Mouse (Mus musculus): Measurements from ENCODE around the gene Kif5a. TPM values are rescaled to one million over a fixed set of nuclear protein-coding genes. Genes with fewer than 3 reads are reported as not detected.

Gene Kif5a
- polyA plus RNA-seq, 1 experiment from 2014 or later, result 6.7 TPM

DNA sequence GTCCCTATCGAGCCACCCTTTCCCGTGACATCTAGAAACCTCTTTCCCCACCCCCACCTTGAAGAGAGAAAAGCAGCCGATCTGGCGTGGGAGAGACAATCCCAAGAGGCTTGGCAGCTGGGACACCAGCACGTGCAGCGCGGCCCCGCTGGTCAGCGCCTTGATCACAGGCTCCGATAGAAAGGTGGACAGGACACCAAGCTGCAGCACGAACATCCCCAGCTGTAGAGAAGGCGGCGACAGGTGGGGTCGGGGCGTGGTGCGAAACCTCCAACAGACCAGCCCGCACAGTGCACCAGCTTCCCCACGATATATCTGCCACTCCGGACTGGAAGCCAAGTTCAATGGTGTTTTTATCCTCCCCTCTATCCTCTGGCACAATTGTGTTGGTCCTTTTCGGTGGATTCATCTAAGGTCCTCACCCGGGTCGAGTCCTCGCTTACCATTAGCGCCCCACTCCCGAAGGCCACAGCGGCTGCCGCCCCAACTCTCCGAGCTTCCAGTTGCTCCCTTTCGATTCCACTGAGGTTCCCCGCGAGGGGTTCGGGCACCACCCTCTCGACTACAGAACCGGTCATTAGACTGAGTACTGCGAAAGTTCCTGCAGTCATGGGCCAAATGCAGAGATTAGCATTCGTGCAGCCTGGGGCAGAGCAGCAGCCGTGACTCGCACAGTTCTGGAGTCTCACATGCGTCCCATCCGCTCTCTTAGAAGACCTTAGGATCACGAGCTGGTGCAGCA lies 84.7 kb downstream of the Kif5a start:
- peaks cover 68% of the 10 kb centered on the region for H3K27me3 ChIP-seq
- peak overlapping the region; percentile 49; the same call in 1 of the 2 replicates for H3K9ac ChIP-seq
- H3K27ac ChIP-seq, result no peak overlapping the region
- no peaks in the 10 kb centered on the region for H3K9me3 ChIP-seq
- peaks cover 35% of the 10 kb centered on the region for H3K4me1 ChIP-seq
- WGBS, result 4% methylated on average over 41 of the region's 41 CpGs
- peak overlapping the region; percentile 37 for H3K4me3 ChIP-seq
- H3K36me3 ChIP-seq, result peaks cover 15% of the 10 kb centered on the region
- ATAC-seq (ENCODE audit: insufficient number of reproducible peaks, insufficient read depth, low FRiP score, low TSS enrichment, low read depth), result no peak
- H3K4me2 ChIP-seq, result peak overlapping the region; percentile 63

DNA sequence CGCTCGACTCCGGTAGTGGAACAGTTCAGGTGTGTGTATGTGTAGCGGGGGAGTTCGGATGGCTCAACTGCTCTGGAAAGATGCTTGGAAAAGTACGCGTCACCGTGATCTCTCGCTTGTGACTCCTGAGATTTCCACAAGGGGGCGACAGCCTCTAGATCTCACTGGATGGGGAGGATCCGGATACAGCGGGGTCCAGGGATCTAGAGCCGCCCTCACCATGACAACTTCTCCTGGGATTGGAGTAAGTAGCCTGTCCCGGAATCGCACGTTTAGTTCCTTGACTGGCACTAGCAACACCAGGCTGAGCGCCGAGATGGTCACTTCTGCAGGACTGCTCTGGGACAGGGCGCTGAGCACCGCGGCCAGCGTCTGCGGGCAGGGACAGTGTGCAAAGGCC lies 85.4 kb downstream of the Kif5a start:
- peaks cover 68% of the 10 kb centered on the region for H3K27me3 ChIP-seq
- WGBS, result 2% methylated on average over 23 of the region's 23 CpGs

DNA sequence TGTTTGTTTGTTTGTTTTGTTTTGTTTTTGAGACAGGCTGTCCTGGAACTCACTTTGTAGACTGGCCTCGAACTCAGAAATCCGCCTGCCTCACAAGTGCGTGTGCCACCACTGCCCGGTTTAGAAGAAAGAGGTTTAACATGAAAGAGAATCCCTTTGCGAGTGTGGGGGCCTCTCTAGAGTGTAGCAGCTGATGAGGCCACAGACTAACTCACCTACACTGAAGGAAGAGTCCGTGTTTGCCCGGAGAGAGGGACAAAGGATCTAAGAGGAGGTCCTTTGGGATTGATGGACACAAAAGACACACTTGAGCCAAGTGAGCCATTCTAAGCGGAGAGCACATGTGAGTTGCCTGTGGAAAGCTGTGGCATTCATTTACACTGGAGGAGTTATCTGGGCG lies 85.9 kb downstream of the Kif5a start:
- H3K27ac ChIP-seq, result no peak overlapping the region
- H3K4me1 ChIP-seq, result peaks cover 33% of the 10 kb centered on the region
- WGBS, result 17% methylated on average over 9 of the region's 9 CpGs
- ATAC-seq (ENCODE audit: insufficient number of reproducible peaks, insufficient read depth, low FRiP score, low TSS enrichment, low read depth), result no peak
- H3K4me3 ChIP-seq, result peak overlapping the region; percentile 37
- H3K9ac ChIP-seq, result no peak overlapping the region
- no peaks in the 10 kb centered on the region for H3K9me3 ChIP-seq
- H3K27me3 ChIP-seq, result peaks cover 65% of the 10 kb centered on the region
- H3K36me3 ChIP-seq, result peaks cover 3% of the 10 kb centered on the region
- peak overlapping the region; percentile 63 for H3K4me2 ChIP-seq

More for the DNA sequence above, 85.4 kb downstream of the Kif5a start:
- peak overlapping the region; percentile 63 for H3K4me2 ChIP-seq
- peaks cover 33% of the 10 kb centered on the region for H3K4me1 ChIP-seq
- no peak overlapping the region for H3K27ac ChIP-seq
- no peaks in the 10 kb centered on the region for H3K9me3 ChIP-seq
- peak overlapping the region; percentile 49; the same call in 1 of the 2 replicates for H3K9ac ChIP-seq
- ATAC-seq (ENCODE audit: insufficient number of reproducible peaks, insufficient read depth, low FRiP score, low TSS enrichment, low read depth), result no peak; the same call in 1 of the 2 replicates
- peak overlapping the region; percentile 37 for H3K4me3 ChIP-seq
- peaks cover 7% of the 10 kb centered on the region for H3K36me3 ChIP-seq

DNA sequence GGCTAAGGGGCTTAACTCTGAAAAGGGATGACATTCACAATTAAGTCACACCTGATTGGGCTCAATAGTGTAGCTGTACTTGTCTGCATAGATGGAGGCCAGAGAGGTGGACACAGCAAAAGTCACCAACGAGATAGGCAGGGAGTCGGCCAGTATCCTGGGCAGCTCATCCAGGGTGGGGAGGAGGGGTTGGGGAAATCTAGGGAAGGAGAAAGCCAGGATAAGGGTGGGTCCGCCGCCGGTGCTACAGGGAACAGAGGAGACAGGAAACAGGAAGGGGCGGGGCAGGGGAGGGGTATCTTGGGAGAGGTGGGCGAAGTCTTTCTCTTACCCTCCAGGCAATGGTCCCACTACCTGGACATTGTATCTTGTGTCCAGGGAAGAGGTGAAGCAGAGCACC lies 86.4 kb downstream of the Kif5a start:
- Histone ChIP-seq H3K4me2 (peak overlapping the region; percentile 37; the same call in 1 of the 2 replicates), H3K27me3 (peaks cover 65% of the 10 kb centered on the region), H3K9me3 (no peaks in the 10 kb centered on the region), H3K4me3 (peak overlapping the region; percentile 37; the same call in 1 of the 2 replicates), H3K36me3 (no peaks in the 10 kb centered on the region), H3K9ac (0 out of 2 replicates have a peak overlapping the region, but pooled peaks have one; percentile 36), H3K4me1 (peaks cover 33% of the 10 kb centered on the region), H3K27ac (no peak overlapping the region)
- WGBS, result 9% methylated on average over 7 of the region's 7 CpGs
- ATAC-seq (ENCODE audit: insufficient number of reproducible peaks, insufficient read depth, low FRiP score, low TSS enrichment, low read depth), result no peak

DNA sequence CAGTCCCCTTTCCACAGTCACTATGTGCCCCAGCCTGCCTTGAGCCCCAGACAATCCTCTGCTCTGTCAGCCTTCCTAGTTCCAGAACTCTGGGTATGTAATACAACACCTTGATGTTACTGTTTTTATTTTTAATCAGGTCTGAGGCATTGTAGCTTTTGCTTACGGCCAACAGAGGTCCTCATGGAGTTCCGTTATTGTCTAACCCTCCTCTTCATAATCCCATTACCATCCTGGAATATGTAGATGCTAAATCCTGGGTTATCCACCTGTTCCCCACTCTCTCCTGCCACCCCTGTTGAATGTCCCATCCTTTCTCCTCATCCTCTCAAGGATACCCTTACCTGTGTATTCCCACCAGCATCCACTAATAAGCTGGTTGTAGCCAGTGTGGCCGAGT lies 86.9 kb downstream of the Kif5a start:
- Histone ChIP-seq H3K36me3 (no peaks in the 10 kb centered on the region), H3K4me2 (0 out of 2 replicates have a peak overlapping the region, but pooled peaks have one; percentile 37), H3K27me3 (peaks cover 65% of the 10 kb centered on the region), H3K9me3 (no peaks in the 10 kb centered on the region), H3K9ac (no peak overlapping the region), H3K27ac (no peak overlapping the region), H3K4me3 (no peak overlapping the region), H3K4me1 (peaks cover 33% of the 10 kb centered on the region)
- no peak for ATAC-seq (ENCODE audit: insufficient number of reproducible peaks, insufficient read depth, low FRiP score, low TSS enrichment, low read depth)
- WGBS, result 29% methylated on average over 3 of the region's 3 CpGs

Other genes with a start within 250 kb of the Kif5a start
- 78.2 and 84.5 TPM in 2 replicates for gene Tsfm, start 232.5 kb downstream of the Kif5a start, polyA plus RNA-seq (2015; fragmentation: Nextera tagmentation; extraction: Ambion mirVana)
- 55.2 and 61.2 TPM in 2 replicates for gene Mettl1, start 221.9 kb downstream of the Kif5a start, polyA plus RNA-seq (2015; fragmentation: Nextera tagmentation; extraction: Ambion mirVana)
- 0.62 and 0.81 TPM in 2 replicates for gene Eef1akmt3, start 221.8 kb downstream of the Kif5a start, polyA plus RNA-seq (2015; fragmentation: Nextera tagmentation; extraction: Ambion mirVana)
- 0.08 and 0.11 TPM in 2 replicates for gene Cyp27b1, start 215.1 kb downstream of the Kif5a start, polyA plus RNA-seq (2015; fragmentation: Nextera tagmentation; extraction: Ambion mirVana)
- 1.5 and 1.6 TPM in 2 replicates for gene March9, start 203.2 kb downstream of the Kif5a start, polyA plus RNA-seq (2015; fragmentation: Nextera tagmentation; extraction: Ambion mirVana)
- gene Cdk4, start 199.8 kb downstream of the Kif5a start, polyA plus RNA-seq (2015; fragmentation: Nextera tagmentation; extraction: Ambion mirVana), result 1,992 and 2,100 TPM in 2 replicates
- 176 and 179 TPM in 2 replicates for gene Tspan31, start 193.1 kb downstream of the Kif5a start, polyA plus RNA-seq (2015; fragmentation: Nextera tagmentation; extraction: Ambion mirVana)
- 0.18 and 0.34 TPM in 2 replicates for gene Agap2, start 188.1 kb downstream of the Kif5a start, polyA plus RNA-seq (2015; fragmentation: Nextera tagmentation; extraction: Ambion mirVana)
- 76.5 and 87.7 TPM in 2 replicates for gene Os9, start 142.2 kb downstream of the Kif5a start, polyA plus RNA-seq (2015; fragmentation: Nextera tagmentation; extraction: Ambion mirVana)
- 8.9 and 9.0 TPM in 2 replicates for gene B4galnt1, start 98.1 kb downstream of the Kif5a start, polyA plus RNA-seq (2015; fragmentation: Nextera tagmentation; extraction: Ambion mirVana)
- 1.3 and 2.0 TPM in 2 replicates for gene Slc26a10, start 82.7 kb downstream of the Kif5a start, polyA plus RNA-seq (2015; fragmentation: Nextera tagmentation; extraction: Ambion mirVana)
- gene Arhgef25, start 73.3 kb downstream of the Kif5a start, polyA plus RNA-seq (2015; fragmentation: Nextera tagmentation; extraction: Ambion mirVana), result 117 and 130 TPM in 2 replicates
- gene Dtx3, start 67.6 kb downstream of the Kif5a start, polyA plus RNA-seq (2015; fragmentation: Nextera tagmentation; extraction: Ambion mirVana), result 161 and 165 TPM in 2 replicates
- 28.1 and 30.8 TPM in 2 replicates for gene Pip4k2c, start 51.8 kb downstream of the Kif5a start, polyA plus RNA-seq (2015; fragmentation: Nextera tagmentation; extraction: Ambion mirVana)
- gene Dctn2, start 3.0 kb upstream of the Kif5a start, polyA plus RNA-seq (2015; fragmentation: Nextera tagmentation; extraction: Ambion mirVana), result 187 and 199 TPM in 2 replicates
- 14.9 and 19.2 TPM in 2 replicates for gene Mbd6, start 25.7 kb upstream of the Kif5a start, polyA plus RNA-seq (2015; fragmentation: Nextera tagmentation; extraction: Ambion mirVana)
- gene Mars, start 48.4 kb upstream of the Kif5a start, polyA plus RNA-seq (2015; fragmentation: Nextera tagmentation; extraction: Ambion mirVana), result 113 and 128 TPM in 2 replicates
- 3.1 and 3.4 TPM in 2 replicates for gene Arhgap9, start 58.6 kb upstream of the Kif5a start, polyA plus RNA-seq (2015; fragmentation: Nextera tagmentation; extraction: Ambion mirVana)
- 17.5 and 19.8 TPM in 2 replicates for gene Gli1, start 78.6 kb upstream of the Kif5a start, polyA plus RNA-seq (2015; fragmentation: Nextera tagmentation; extraction: Ambion mirVana)
- 0.07 TPM in 1 of 2 replicates, not detected in the other for gene Inhbe, start 91.1 kb upstream of the Kif5a start, polyA plus RNA-seq (2015; fragmentation: Nextera tagmentation; extraction: Ambion mirVana)
- not detected in 2 replicates for gene Inhbc, start 107.1 kb upstream of the Kif5a start, polyA plus RNA-seq (2015; fragmentation: Nextera tagmentation; extraction: Ambion mirVana)
- gene R3hdm2, start 117.0 kb upstream of the Kif5a start, polyA plus RNA-seq (2015; fragmentation: Nextera tagmentation; extraction: Ambion mirVana), result 57.7 and 58.8 TPM in 2 replicates
- 2.0 and 3.2 TPM in 2 replicates for gene Stac3, start 238.3 kb upstream of the Kif5a start, polyA plus RNA-seq (2015; fragmentation: Nextera tagmentation; extraction: Ambion mirVana)